Mouse (Mus musculus) liver, adult 2 months (tissue): Measurements from ENCODE around the gene Krt24. TPM values are rescaled to one million over a fixed set of nuclear protein-coding genes. Genes with fewer than 3 reads are reported as not detected.

Source experiments
- DNase-seq: peaks from one replicate; pipeline ENCODE4 v3.0.0-alpha.2; 2011; ENCODE audit warnings: low read depth, low spot score; ENCODE audit errors: extremely low read depth
- H3K27ac ChIP-seq: fragments of 200-500 bp; replicated peaks from 2 replicates; pipeline ENCODE4 v1.5.1; 2012; ENCODE audit warnings: low read depth, mild to moderate bottlenecking, control low read depth, inconsistent platforms, low read length; ENCODE audit not compliant: insufficient read depth
- H3K27me3 ChIP-seq: fragments of 200-500 bp; 2 replicates; pipeline ENCODE4 v1.6.1; 2012; ENCODE audit warnings: mild to moderate bottlenecking, moderate library complexity, low read length, inconsistent platforms; ENCODE audit not compliant: control insufficient read depth, insufficient read depth
- H3K36me3 ChIP-seq: fragments of 200-500 bp; 2 replicates; pipeline ENCODE4 v1.6.1; 2012; ENCODE audit warnings: low read length, inconsistent platforms; ENCODE audit not compliant: control insufficient read depth, insufficient read depth
- H3K4me1 ChIP-seq: fragments of 200-500 bp; 2 replicates; pipeline ENCODE4 v1.6.1; 2011; ENCODE audit warnings: low read length; ENCODE audit not compliant: control insufficient read depth, insufficient read depth
- H3K4me3 ChIP-seq: fragments of 200-500 bp; 2 replicates; pipeline ENCODE4 v1.5.1; 2011; ENCODE audit warnings: low read depth, mild to moderate bottlenecking, control low read depth, low read length, moderate library complexity; ENCODE audit not compliant: insufficient read depth
- H3K79me2 ChIP-seq: fragments of 200-500 bp; 2 replicates; pipeline ENCODE4 v1.6.1; 2012; ENCODE audit warnings: inconsistent platforms, mild to moderate bottlenecking, low read length, moderate library complexity; ENCODE audit not compliant: control insufficient read depth, insufficient read depth
- H3K9ac ChIP-seq: fragments of 200-500 bp; 2 replicates; pipeline ENCODE4 v1.6.1; 2012; ENCODE audit warnings: low read depth, mild to moderate bottlenecking, control low read depth, inconsistent platforms, low read length
- CTCF ChIP-seq: fragments of 200-500 bp; IDR thresholded peaks from 2 replicates; pipeline ENCODE4 v1.5.1; 2011; ENCODE audit warnings: low read depth, low read length, control low read depth
- POLR2A ChIP-seq: fragments of 200-500 bp; IDR thresholded peaks from 2 replicates; pipeline ENCODE4 v1.6.1; 2011; ENCODE audit warnings: low read length, control low read depth; ENCODE audit not compliant: insufficient read depth; ENCODE audit errors: extremely low read depth
- WGBS: fragments of 180-500 bp; shearing (Covaris S2); methylation state at CpG from one replicate; pipeline ENCODE4 v1.1.7; 2018; 5-methylcytosine and 5-hydroxymethylcytosine counted together
- polyA plus RNA-seq: library from polyadenylated mRNA; depleted of rRNA; stranded (reverse); fragments of >200 nt; gene quantifications from 2 replicates; pipeline ENCODE4 v1.2.3, GENCODE M21; 2012
- total RNA-seq: library from RNA; depleted of rRNA; stranded (reverse); fragments of >200 nt; gene quantifications from 2 replicates; pipeline ENCODE4 v1.2.3, GENCODE M21; 2014

Gene Krt24
- total and polyA plus RNA-seq, 2 experiments: not detected

DNA sequence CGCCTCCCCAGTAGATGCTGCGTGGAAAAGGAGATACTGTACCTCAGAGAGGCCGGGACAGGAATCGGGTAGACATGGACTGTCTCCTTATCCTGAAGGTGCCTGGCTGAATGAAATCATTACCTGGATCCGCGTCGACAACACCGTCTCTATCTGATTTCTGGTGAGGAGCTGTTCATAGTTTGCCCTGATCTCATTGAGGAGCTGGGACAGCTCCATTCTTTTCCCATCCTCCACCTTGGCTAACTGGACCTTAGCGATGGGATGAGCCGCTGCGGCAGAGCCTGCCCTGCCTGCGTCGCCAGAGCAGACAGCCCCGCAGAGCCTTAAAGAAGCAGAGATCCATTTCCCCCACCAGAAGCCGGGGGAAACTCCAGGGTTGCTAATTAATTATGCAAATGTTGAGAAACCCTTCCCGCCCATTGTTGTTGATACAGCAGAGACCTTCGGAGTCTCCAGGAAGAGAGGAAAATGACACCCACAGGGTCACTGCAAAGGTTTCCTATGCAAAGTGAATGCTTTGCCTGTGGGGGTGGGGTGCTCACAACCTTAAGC is 41.2 kb downstream of the Krt24 start, which contains the start of gene Krt222:
Krt222 (minus strand) TSS at position 266 of the 555 bp plus-strand sequence.
- 4% methylated on average over 17 of the region's 17 CpGs for WGBS
- H3K9ac ChIP-seq: no peak within 1 kb of the TSS
- H3K27me3 ChIP-seq: no peaks in the 10 kb centered on the region
- H3K27ac ChIP-seq: no peak within 1 kb of the TSS
- H3K79me2 ChIP-seq: no peaks in the 10 kb centered on the region
- peak within 1 kb of the TSS; percentile 36 for H3K4me3 ChIP-seq
- H3K36me3 ChIP-seq: no peaks in the 10 kb centered on the region
- TF ChIP-seq CTCF: no peak
- H3K4me1 ChIP-seq: peaks cover 5% of the 10 kb centered on the region
- no peak for DNase-seq

DNA sequence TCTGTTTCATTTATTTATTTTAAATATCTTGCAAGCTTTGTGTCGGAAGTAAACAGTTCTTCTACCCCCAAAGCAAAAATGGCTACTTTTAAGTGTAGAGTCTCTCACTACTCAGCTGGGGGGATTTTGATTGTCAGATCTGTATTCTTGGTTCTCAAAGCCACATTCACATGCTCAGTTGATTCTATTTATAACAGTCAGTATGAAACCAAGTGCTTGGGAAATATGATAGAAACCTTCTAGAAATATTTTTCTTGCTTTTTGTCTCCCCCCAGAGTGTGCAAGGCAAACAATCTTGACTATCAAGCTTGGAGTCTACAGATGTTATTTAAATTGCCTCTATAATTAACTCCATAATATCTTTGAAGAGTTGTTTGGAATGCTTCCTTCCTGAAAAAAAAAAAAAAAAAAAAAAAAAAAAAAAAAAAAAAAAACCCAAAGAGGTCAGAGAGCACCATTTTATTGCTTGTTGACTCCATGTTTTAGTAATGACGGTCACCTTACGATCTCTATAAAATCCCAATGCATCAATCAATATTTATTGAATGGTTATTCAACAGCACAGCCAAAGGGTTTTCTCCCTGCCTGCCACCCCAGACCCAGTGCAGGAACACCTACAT is 41.8 kb downstream of the Krt24 start:
- Histone ChIP-seq H3K79me2 (no peaks in the 10 kb centered on the region), H3K36me3 (no peaks in the 10 kb centered on the region), H3K4me3 (peak overlapping the region; percentile 36; the same call in 1 of the 2 replicates), H3K27me3 (no peaks in the 10 kb centered on the region), H3K4me1 (peaks cover 5% of the 10 kb centered on the region), H3K27ac (no peak overlapping the region), H3K9ac (no peak overlapping the region)
- 27% methylated on average over 3 of the region's 3 CpGs for WGBS
- no peak for DNase-seq
- no peak for TF ChIP-seq CTCF
- TF ChIP-seq POLR2A: no peak

DNA sequence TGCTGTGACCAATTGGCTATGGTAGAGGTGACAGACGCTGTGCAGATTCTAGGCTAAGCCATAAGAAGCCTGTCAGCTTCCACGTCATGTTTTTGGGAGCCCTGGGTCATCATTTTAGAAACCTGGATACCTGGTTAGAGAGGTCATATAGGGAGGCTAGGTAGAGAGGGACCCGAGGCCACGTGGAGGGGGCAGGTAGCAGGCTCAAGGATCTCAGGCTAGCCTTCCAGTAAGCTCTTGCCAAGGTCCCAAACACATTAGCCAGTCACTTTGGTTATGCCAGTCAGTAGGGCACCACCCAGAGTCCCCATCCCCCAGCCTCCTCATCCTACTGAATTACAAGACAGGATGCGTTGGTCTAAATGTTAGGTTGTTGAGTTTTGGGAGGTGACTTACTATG is 43.0 kb downstream of the Krt24 start:
- WGBS: 85% methylated on average over 5 of the region's 5 CpGs
- peaks cover 5% of the 10 kb centered on the region for H3K4me1 ChIP-seq
- H3K27me3 ChIP-seq: no peaks in the 10 kb centered on the region
- no peaks in the 10 kb centered on the region for H3K36me3 ChIP-seq
- no peak overlapping the region for H3K9ac ChIP-seq
- H3K79me2 ChIP-seq: no peaks in the 10 kb centered on the region
- H3K27ac ChIP-seq: no peak overlapping the region
- TF ChIP-seq CTCF (no peak), POLR2A (no peak)
- no peak overlapping the region for H3K4me3 ChIP-seq
- DNase-seq: no peak

DNA sequence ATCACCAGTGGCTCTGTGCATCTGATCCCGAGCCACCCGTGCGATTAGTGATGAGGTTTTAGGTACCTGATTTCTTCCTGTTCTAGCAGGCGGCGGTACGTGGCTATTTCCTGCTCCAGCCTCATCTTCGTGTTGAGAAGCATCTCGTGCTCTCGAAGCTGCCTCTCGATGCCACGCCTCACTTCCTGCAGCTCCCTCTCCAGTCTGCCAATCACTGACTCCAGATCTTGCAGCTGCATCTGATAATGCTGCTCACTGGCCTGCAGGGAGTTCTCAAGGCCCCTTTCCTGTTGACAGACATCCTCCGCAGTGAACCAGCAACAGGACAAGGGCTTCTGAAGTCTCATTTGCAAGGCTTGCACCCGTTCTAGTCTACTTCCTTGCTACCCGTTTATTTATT is 46.6 kb downstream of the Krt24 start:
- DNase-seq: no peak
- no peaks in the 10 kb centered on the region for H3K36me3 ChIP-seq
- WGBS: 65% methylated on average over 14 of the region's 14 CpGs
- H3K4me1 ChIP-seq: no peaks in the 10 kb centered on the region; the same call in 1 of the 2 replicates
- no peak overlapping the region for H3K9ac ChIP-seq
- no peak overlapping the region for H3K4me3 ChIP-seq
- H3K79me2 ChIP-seq: no peaks in the 10 kb centered on the region
- no peak overlapping the region for H3K27ac ChIP-seq
- no peaks in the 10 kb centered on the region for H3K27me3 ChIP-seq
- TF ChIP-seq POLR2A: no peak
- no peak for TF ChIP-seq CTCF

DNA sequence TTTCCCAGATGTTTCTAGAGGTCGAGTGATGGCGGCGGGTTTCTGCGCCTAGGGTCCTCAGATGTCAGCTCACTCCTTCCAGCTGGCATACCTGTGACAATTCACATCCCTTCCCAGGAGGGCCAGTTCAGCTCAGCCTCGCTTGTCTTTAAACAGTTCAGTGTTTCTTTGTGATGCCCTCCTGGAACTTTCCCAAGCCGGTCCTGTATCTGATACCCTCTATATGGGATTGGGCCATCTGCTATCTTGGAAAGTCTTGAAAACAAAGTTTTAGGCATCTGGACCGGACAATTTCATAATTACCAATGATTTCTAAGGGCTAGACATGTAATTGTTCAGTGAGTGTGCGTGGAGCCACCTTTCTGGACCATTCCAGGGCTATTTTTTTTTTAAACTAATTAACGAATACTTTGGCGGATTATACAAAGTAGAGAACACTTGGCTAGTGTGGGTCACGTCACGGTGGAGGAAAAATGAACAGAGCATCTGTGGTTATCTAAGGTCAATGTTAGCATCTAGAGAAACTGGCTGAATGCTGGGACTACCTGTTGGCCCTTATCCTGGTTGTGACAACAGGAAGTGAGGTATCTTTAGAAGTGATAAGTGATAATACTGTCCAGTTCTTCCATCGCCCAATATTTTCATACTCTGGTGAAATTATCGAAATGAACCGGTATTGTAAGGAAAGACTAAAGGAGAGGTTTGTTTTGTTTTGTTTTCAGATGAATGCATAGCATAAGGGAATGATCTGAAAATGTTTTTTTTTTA is 53.8 kb downstream of the Krt24 start:
- H3K79me2 ChIP-seq: peaks cover 10% of the 10 kb centered on the region; the same call in 1 of the 2 replicates
- TF ChIP-seq CTCF (no peak), POLR2A (no peak)
- no peak for DNase-seq
- H3K27ac ChIP-seq: no peak overlapping the region; the same call in 1 of the 2 replicates
- WGBS: 34% methylated on average over 15 of the region's 15 CpGs
- H3K4me3 ChIP-seq: peak overlapping the region; percentile 98
- H3K27me3 ChIP-seq: no peaks in the 10 kb centered on the region
- H3K9ac ChIP-seq: peak overlapping the region; percentile 98
- H3K4me1 ChIP-seq: peaks cover 5% of the 10 kb centered on the region
- peaks cover 12% of the 10 kb centered on the region for H3K36me3 ChIP-seq
